11 mouse cellular contexts compared by ENCODE assay signal in the genomic region with DNA sequence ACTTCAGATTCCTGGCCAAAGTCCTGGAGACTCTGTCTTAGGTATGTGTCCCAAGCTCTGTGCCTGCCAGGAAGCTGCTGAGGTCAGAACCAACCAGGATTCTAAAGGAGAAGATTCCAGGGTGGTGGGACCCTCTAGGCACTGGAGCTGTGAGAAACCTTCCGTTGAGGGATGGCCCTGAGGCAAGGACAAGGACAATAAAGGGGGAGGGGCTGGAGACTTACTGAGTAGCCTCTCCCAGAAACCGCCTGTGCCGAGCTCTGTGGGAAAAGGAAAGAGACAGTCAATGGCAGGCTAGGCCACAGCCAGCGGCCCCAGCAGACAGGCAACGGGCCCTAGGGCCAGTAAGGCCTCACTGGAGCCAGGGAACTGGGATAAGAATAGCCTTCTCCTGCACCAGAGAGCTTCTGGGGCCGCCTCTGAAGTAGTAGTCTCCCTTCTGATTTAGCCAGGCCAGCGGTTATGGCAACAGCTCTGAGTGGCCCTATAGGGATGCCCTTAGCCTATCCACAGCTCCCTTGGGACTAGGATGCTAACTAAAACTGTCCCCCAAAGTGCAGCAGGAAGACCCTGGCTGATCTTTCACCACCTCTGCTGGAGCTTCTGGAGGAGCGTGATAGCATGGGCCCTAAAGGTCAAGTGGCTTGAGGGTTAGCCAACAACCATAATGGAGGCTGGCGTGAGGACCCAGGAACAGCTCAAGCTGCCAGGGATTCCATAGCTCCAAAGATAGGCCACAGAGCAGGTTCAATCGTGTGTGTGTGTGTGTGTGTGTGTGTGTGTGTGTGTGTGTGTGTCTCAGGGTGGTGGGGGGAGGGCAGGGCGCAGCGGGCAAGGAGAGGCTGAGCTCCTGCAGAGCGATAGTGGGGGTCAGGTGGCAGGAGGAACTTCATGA. TPM values are rescaled to one million over a fixed set of nuclear protein-coding genes. Genes with fewer than 3 reads are reported as not detected.
DNase-seq lines count a peak whose midpoint lies in the region; ATAC-seq and TF ChIP-seq lines count a peak whose summit lies in the region.
"Had no signal": no experiment of that assay in that cellular context is flagged by ENCODE, and none has a peak within 500 bp of the region (broad histone marks: within the 10 kb centered on the region; RNA-seq: fewer than 3 reads in every experiment).

No protein-coding gene starts in this region.

- no peak for TF ChIP-seq EP300 in lung, postnatal 0 days (IDR thresholded peaks at IDR 0.05)

- no peak overlapping the region for H3K4me3 ChIP-seq in forebrain, embryonic 11.5 days (ENCODE audit: low read depth, low read length)
- no peak overlapping the region for H3K4me3 ChIP-seq in neural tube, embryonic 14.5 days (ENCODE audit: low read depth, low read length)
- H3K4me3 ChIP-seq in lung, postnatal 0 days (ENCODE audit: low read depth, low read length), result no peak overlapping the region
- H3K4me3 ChIP-seq: kidney, embryonic 15.5 days; liver, embryonic 13.5 days; myocyte had no signal

- H3K36me3 ChIP-seq in forebrain, embryonic 11.5 days (ENCODE audit: control insufficient read depth, insufficient read depth, low read length), result no peaks in the 10 kb centered on the region
- no peaks in the 10 kb centered on the region for H3K36me3 ChIP-seq in neural tube, embryonic 14.5 days (ENCODE audit: control insufficient read depth, insufficient read depth, low read length)
- peaks cover 11% of the 10 kb centered on the region for H3K36me3 ChIP-seq in lung, postnatal 0 days (ENCODE audit: insufficient read depth, low read length)

- intact Hi-C loops in gastrocnemius, postnatal 14 days (cut with DNase I; ENCODE audit: low total_unique reads), result no loop called here
- intact Hi-C loops in heart, postnatal 14 days (cut with DNase I), result no loop called here

- 19% methylated on average over 12 of the region's 13 CpGs for WGBS in forebrain, embryonic 11.5 days
- WGBS in neural tube, embryonic 14.5 days, result 24% methylated on average over 13 of the region's 13 CpGs
- WGBS in lung, postnatal 0 days, result 54% methylated on average over 13 of the region's 13 CpGs

- no peak for TF ChIP-seq CTCF in lung, postnatal 0 days (IDR thresholded peaks at IDR 0.05)

- peak overlapping the region; percentile 44 for H3K9ac ChIP-seq in forebrain, embryonic 11.5 days (ENCODE audit: low read length)
- no peak overlapping the region for H3K9ac ChIP-seq in neural tube, embryonic 14.5 days (replicated peaks; ENCODE audit: low read depth, low read length)
- H3K9ac ChIP-seq in lung, postnatal 0 days (replicated peaks; ENCODE audit: low read depth), result no peak overlapping the region
- H3K9ac ChIP-seq: kidney, embryonic 15.5 days; liver, embryonic 13.5 days had no signal

- H3K4me2 ChIP-seq in forebrain, embryonic 11.5 days (ENCODE audit: low read depth, low read length, severe bottlenecking), result peak overlapping the region; percentile 31; the same call in 1 of the 2 replicates
- H3K4me2 ChIP-seq in neural tube, embryonic 14.5 days (ENCODE audit: low read depth, low read length), result no peak overlapping the region
- H3K4me2 ChIP-seq in lung, postnatal 0 days (replicated peaks; ENCODE audit: low read depth, low read length), result no peak overlapping the region
- H3K4me2 ChIP-seq: kidney, embryonic 15.5 days; liver, embryonic 13.5 days had no signal

- peak; percentile 24 for DNase-seq in gastrocnemius, postnatal 25 days
- no peak for DNase-seq in gastrocnemius, postnatal 14 days
- peak; percentile 61 for DNase-seq in forebrain, embryonic 11.5 days (ENCODE audit: low spot score)
- peak; percentile 14 to 27 for DNase-seq in heart, postnatal 14 days
- DNase-seq in lung, postnatal 0 days (ENCODE audit: low spot score), result no peak
- DNase-seq in lung, adult 18-20 months, result no peak
- DNase-seq in liver, result no peak
- DNase-seq: liver, embryonic 13.5 days had no signal

- H3K4me1 ChIP-seq in forebrain, embryonic 11.5 days (replicated peaks; ENCODE audit: control insufficient read depth, insufficient read depth, low read length), result peaks cover 32% of the 10 kb centered on the region
- H3K4me1 ChIP-seq in neural tube, embryonic 14.5 days (ENCODE audit: control insufficient read depth, insufficient read depth, low read length), result peaks cover 35% of the 10 kb centered on the region
- no peaks in the 10 kb centered on the region for H3K4me1 ChIP-seq in lung, postnatal 0 days (ENCODE audit: insufficient read depth, low read depth, low read length)

- H3K9me3 ChIP-seq in forebrain, embryonic 11.5 days (ENCODE audit: control insufficient read depth, low read length), result no peaks in the 10 kb centered on the region
- H3K9me3 ChIP-seq in neural tube, embryonic 14.5 days (ENCODE audit: control insufficient read depth, low read length), result no peaks in the 10 kb centered on the region
- no peaks in the 10 kb centered on the region for H3K9me3 ChIP-seq in lung, postnatal 0 days (ENCODE audit: low read length)
- H3K9me3 ChIP-seq: kidney, embryonic 15.5 days; liver, embryonic 13.5 days had no signal

- no peaks in the 10 kb centered on the region for H3K27me3 ChIP-seq in forebrain, embryonic 11.5 days (ENCODE audit: control insufficient read depth, insufficient read depth, low read length)
- H3K27me3 ChIP-seq in neural tube, embryonic 14.5 days (ENCODE audit: control insufficient read depth, insufficient read depth, low read length), result no peaks in the 10 kb centered on the region
- H3K27me3 ChIP-seq in lung, postnatal 0 days (replicated peaks; ENCODE audit: insufficient read depth, low read length), result no peaks in the 10 kb centered on the region
- H3K27me3 ChIP-seq: kidney, embryonic 15.5 days; liver, embryonic 13.5 days had no signal

- peak overlapping the region; percentile 93 for H3K27ac ChIP-seq in forebrain, embryonic 11.5 days (ENCODE audit: low read depth, low read length)
- peak overlapping the region; percentile 75 for H3K27ac ChIP-seq in neural tube, embryonic 14.5 days (ENCODE audit: low read depth, low read length)
- no peak overlapping the region for H3K27ac ChIP-seq in lung, postnatal 0 days (ENCODE audit: low read length)
- H3K27ac ChIP-seq: kidney, embryonic 15.5 days; liver, embryonic 13.5 days had no signal

- peak; percentile 49 for ATAC-seq in forebrain, embryonic 11.5 days (replicated peaks; ENCODE audit: low FRiP score)
- ATAC-seq in neural tube, embryonic 14.5 days (ENCODE audit: low read depth), result peak; percentile 19
- ATAC-seq in lung, postnatal 0 days, result no peak

RNA-seq across cellular contexts. Expression of gene Fbrsl1, which starts 32.2 kb away (rescaled TPM):
- total RNA-seq in gastrocnemius, postnatal 25 days (2021), result 10 to 100 TPM; 23.6 to 32.1 TPM
- total RNA-seq in gastrocnemius, postnatal 14 days (2021), result 10 to 100 TPM; 25.7 to 26.5 TPM
- 39.5 and 41.1 TPM in 2 replicates for polyA plus RNA-seq in forebrain, embryonic 11.5 days (2014; fragmentation: Nextera tagmentation; extraction: Ambion mirVana)
- total RNA-seq in heart, postnatal 14 days (2021), result 10 to 100 TPM; 47.4 to 50.6 TPM
- polyA plus RNA-seq in neural tube, embryonic 14.5 days (2014; fragmentation: Nextera tagmentation; extraction: Ambion mirVana), result 21.2 and 23.5 TPM in 2 replicates
- polyA plus RNA-seq in lung, postnatal 0 days (2015; fragmentation: Nextera tagmentation; extraction: Ambion mirVana), result 9.0 and 10.4 TPM in 2 replicates

Comparison
In these comparisons a context has a peak if more than half of its experiments do, and no peak if none do; other contexts are left out.
1. DNase-seq: peak in gastrocnemius, postnatal 25 days (single experiment), forebrain, embryonic 11.5 days (single experiment) and heart, postnatal 14 days (2 of 2); none in gastrocnemius, postnatal 14 days (single experiment), lung, postnatal 0 days (single experiment), lung, adult 18-20 months (0 of 2) and liver (single experiment).